Comparison of ENCODE assay signal across 11 mouse cellular contexts in the genomic region with DNA sequence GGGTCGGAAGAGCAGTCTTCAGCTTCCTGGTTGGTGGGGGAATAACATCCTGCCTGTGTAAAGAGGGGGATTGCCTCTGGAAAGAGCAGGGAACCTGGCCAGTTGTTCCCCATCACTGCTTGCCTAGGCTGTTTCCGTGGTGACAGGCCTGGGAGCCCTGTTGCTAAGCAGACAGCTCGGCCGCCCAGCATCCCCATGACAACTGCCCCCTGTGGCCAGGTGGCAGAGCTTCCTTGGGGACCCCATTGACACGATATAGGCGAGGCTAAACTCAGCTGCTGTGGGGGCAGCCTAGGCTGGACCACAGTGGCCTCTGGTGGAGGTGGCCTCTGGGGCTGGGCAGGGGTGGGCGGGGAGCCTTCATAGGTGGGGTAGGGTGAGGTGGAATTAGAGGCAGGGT. TPM values are rescaled to one million over a fixed set of nuclear protein-coding genes. Genes with fewer than 3 reads are reported as not detected.
DNase-seq lines count a peak whose midpoint lies in the region; ATAC-seq lines count a peak whose summit lies in the region.
"Had no signal": no experiment of that assay in that cellular context is flagged by ENCODE, and none has a peak within 500 bp of the region (broad histone marks: within the 10 kb centered on the region; RNA-seq: fewer than 3 reads in every experiment).

No protein-coding gene starts in this region.

- WGBS in embryonic facial prominence, embryonic 15.5 days: 36% methylated on average over 7 of the region's 7 CpGs
- 22% methylated on average over 7 of the region's 7 CpGs for WGBS in hindbrain, embryonic 15.5 days

- no peaks in the 10 kb centered on the region for H3K9me3 ChIP-seq in embryonic facial prominence, embryonic 15.5 days (replicated peaks)
- no peaks in the 10 kb centered on the region for H3K9me3 ChIP-seq in hindbrain, embryonic 15.5 days
- H3K9me3 ChIP-seq: megakaryocyte, embryonic 14.5 days had no signal

- H3K36me3 ChIP-seq in embryonic facial prominence, embryonic 15.5 days: no peaks in the 10 kb centered on the region
- H3K36me3 ChIP-seq in hindbrain, embryonic 15.5 days: peaks cover 8% of the 10 kb centered on the region; the same call in 1 of the 2 replicates

- peak; percentile 71 to 76 for DNase-seq in right cerebral cortex, postnatal 10 days (ENCODE audit: low spot score in 2 of 2)
- DNase-seq in right cerebral cortex, postnatal 25 days: no peak
- DNase-seq in retina, embryonic 14.5 days (ENCODE audit: low spot score): peak; percentile 61
- no peak for DNase-seq in adrenal gland, postnatal 36 days
- DNase-seq: gastrocnemius, postnatal 36 days had no signal

- H3K9ac ChIP-seq in embryonic facial prominence, embryonic 15.5 days: no peak overlapping the region
- no peak overlapping the region for H3K9ac ChIP-seq in hindbrain, embryonic 15.5 days

- H3K4me1 ChIP-seq in embryonic facial prominence, embryonic 15.5 days: peaks cover 6% of the 10 kb centered on the region; the same call in 1 of the 2 replicates
- peaks cover 12% of the 10 kb centered on the region for H3K4me1 ChIP-seq in hindbrain, embryonic 15.5 days (replicated peaks)

- peak; percentile 27; the same call in 1 of the 2 replicates for ATAC-seq in embryonic facial prominence, embryonic 15.5 days (ENCODE audit: insufficient number of reproducible peaks, low FRiP score, low TSS enrichment, low read depth)
- ATAC-seq in hindbrain, embryonic 15.5 days (ENCODE audit: low FRiP score, low read depth): peak; percentile 31; the same call in 1 of the 2 replicates
- no peak for ATAC-seq in CD4-positive, CD25-positive, alpha-beta regulatory T cell, adult 4 months

- H3K4me3 ChIP-seq in embryonic facial prominence, embryonic 15.5 days (replicated peaks): no peak overlapping the region
- H3K4me3 ChIP-seq in hindbrain, embryonic 15.5 days: no peak overlapping the region

- no peak overlapping the region for H3K27ac ChIP-seq in embryonic facial prominence, embryonic 15.5 days (replicated peaks)
- peak overlapping the region; percentile 7; the same call in 1 of the 2 replicates for H3K27ac ChIP-seq in hindbrain, embryonic 15.5 days (replicated peaks)
- H3K27ac ChIP-seq: kidney, postnatal 0 days had no signal

- peaks cover 8% of the 10 kb centered on the region for H3K27me3 ChIP-seq in embryonic facial prominence, embryonic 15.5 days
- H3K27me3 ChIP-seq in hindbrain, embryonic 15.5 days: no peaks in the 10 kb centered on the region

- no peak overlapping the region for H3K4me2 ChIP-seq in embryonic facial prominence, embryonic 15.5 days (replicated peaks)
- no peak overlapping the region for H3K4me2 ChIP-seq in hindbrain, embryonic 15.5 days

RNA-seq across cellular contexts. Expression of gene Hcn4, which starts 40.6 kb away (rescaled TPM):
- polyA plus RNA-seq in embryonic facial prominence, embryonic 15.5 days (2015; fragmentation: Nextera tagmentation; extraction: Ambion mirVana): 0.28 and 0.41 TPM in 2 replicates
- 3.8 and 4.3 TPM in 2 replicates for polyA plus RNA-seq in hindbrain, embryonic 15.5 days (2015; fragmentation: Nextera tagmentation; extraction: Ambion mirVana)
- under 1 TPM; 0.40 to 0.66 TPM for total RNA-seq in adrenal gland, postnatal 36 days (2021)
- polyA plus RNA-seq in CD4-positive, CD25-positive, alpha-beta regulatory T cell, adult 4 months (2017; shearing (Covaris generic)): not detected
- polyA plus RNA-seq: liver, embryonic 16.5 days had no signal

Comparison
In these comparisons a context has a peak if more than half of its experiments do, and no peak if none do; other contexts are left out.
1. DNase-seq: peak in right cerebral cortex, postnatal 10 days (2 of 2) and retina, embryonic 14.5 days (single experiment); none in right cerebral cortex, postnatal 25 days (single experiment) and adrenal gland, postnatal 36 days (0 of 2).